Mouse (Mus musculus) gastrocnemius, adult 2 months (tissue): Measurements from ENCODE around the gene Trp53rka. TPM values are rescaled to one million over a fixed set of nuclear protein-coding genes. Genes with fewer than 3 reads are reported as not detected.

Source experiments
- DNase-seq: peaks from one replicate; pipeline ENCODE4 v3.0.0; 2022
- H3K27ac ChIP-seq: fragments of 200-600 bp; 2 replicates; pipeline ENCODE4 v1.8.1; 2022; ENCODE audit warnings: mild to moderate bottlenecking
- H3K4me3 ChIP-seq: fragments of 200-600 bp; 2 replicates; pipeline ENCODE4 v1.8.1; 2022; ENCODE audit warnings: mild to moderate bottlenecking, moderate library complexity
- CTCF ChIP-seq: fragments of 200-600 bp; IDR thresholded peaks from 2 replicates; pipeline ENCODE4 v1.8.1; 2022; ENCODE audit warnings: antibody characterized with exemption, mild to moderate bottlenecking, moderate library complexity
- intact Hi-C: fragments of 180-260 bp; cut with DNase I; formaldehyde crosslinking; loops from one replicate; pipeline ENCODE4 v1.15.1; 2025
- total RNA-seq, 2 experiments: library from RNA; stranded (reverse); gene quantifications; 2 replicates each; pipeline ENCODE4 v1.2.3; 2021

Trp53rka gene
- total RNA-seq, 2 experiments from 2014 or later, result 10.7 to 11.6 TPM

DNA sequence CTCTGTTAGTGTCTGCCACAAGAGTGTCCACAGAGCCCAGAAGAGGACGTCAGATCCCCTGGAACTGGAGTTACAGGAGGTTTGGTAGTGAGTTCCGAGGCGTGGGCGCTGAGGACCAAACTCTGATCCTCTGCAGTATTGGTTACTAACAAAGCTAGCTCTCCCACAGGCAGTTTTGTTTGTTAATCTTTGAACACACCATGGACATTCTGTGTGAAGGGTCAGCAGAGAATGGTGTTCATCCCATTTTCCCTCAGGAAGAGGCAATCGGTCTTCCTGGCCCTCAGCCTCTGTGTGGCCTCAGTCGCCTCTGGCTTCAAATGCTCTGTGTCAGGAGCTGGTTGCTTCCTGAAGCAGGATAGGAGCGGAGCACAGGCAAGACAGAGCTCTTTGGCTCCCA is 17.7 kb downstream of the Trp53rka start:
- intact Hi-C loops, result no loop called here
- DNase-seq, result no peak
- H3K27ac ChIP-seq, result no peak overlapping the region
- H3K4me3 ChIP-seq, result no peak overlapping the region
- no peak for TF ChIP-seq CTCF

DNA sequence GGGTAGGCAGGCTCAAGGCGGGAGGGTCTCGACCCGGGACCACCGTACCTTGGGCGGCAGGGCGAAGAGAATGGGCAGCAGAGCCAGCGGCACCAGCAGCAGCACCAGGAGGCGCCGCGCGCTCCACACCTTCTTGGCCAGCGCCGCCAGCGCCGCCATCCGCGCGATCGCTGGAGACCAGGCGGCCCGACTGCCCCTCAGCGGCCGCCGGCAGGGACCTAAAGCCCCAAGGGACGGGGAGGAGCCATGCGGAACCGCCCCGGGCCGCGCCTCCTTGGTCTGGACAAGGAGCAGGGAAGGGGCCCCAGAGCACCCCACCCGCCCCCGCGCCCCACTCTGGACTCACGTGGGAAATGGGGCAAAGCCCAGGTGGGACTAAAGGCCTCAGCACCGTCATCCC is 20.1 kb downstream of the Trp53rka start, which contains the start of gene Slc13a3:
TSS of gene Slc13a3 (minus strand) at position 228 of the 400 bp plus-strand sequence.
- DNase-seq, result no peak
- intact Hi-C loops, result no loop called here
- TF ChIP-seq CTCF, result no peak
- Histone ChIP-seq H3K27ac (no peak within 1 kb of the TSS), H3K4me3 (no peak within 1 kb of the TSS)

DNA sequence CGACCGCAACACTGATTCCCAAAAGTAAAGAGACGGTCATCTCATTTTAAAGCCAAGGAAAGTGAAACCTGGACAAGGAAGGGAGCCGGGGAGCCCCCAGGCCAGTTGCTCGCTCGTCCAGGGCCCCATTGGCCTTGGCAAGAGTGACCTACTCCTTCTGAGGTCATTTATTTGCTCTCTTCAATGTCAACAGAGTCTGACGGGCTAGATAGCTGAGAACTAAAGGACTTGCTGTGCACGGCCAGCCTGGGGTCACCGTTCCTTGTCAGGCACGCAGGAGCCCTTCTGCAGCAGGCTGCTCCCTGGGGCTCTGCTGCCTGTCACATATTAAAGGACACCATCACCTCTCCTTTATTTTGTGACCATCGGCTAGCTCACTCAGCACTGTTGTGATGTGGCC is 21.2 kb downstream of the Trp53rka start:
- no peak for TF ChIP-seq CTCF
- no peak overlapping the region for H3K27ac ChIP-seq
- intact Hi-C loops, result no loop called here
- H3K4me3 ChIP-seq, result no peak overlapping the region
- no peak for DNase-seq

DNA sequence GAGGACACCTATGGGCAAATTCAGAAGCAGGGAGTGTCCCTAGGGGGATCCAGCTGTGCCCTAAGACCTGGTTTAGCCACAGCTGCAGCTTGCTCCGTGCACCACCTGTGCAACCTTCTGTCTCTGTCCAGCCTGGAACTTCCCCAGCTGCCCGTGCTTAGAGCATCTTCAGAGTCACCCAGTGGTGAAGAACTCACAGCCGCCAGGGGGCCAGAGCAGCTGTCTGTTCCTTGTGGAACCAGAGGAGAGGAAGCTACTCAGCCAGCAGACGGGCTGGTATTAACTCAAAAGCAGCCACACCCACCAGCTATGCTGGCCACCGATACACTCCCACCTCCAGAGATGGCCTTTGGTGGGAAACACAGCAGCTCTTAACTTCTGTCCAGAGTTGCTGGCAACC is 23.0 kb downstream of the Trp53rka start:
- peak; percentile 37 for DNase-seq
- no peak overlapping the region for H3K27ac ChIP-seq
- intact Hi-C loops, result no loop called here
- peak; percentile 8; the same call in 1 of the 2 replicates for TF ChIP-seq CTCF
- H3K4me3 ChIP-seq, result no peak overlapping the region

DNA sequence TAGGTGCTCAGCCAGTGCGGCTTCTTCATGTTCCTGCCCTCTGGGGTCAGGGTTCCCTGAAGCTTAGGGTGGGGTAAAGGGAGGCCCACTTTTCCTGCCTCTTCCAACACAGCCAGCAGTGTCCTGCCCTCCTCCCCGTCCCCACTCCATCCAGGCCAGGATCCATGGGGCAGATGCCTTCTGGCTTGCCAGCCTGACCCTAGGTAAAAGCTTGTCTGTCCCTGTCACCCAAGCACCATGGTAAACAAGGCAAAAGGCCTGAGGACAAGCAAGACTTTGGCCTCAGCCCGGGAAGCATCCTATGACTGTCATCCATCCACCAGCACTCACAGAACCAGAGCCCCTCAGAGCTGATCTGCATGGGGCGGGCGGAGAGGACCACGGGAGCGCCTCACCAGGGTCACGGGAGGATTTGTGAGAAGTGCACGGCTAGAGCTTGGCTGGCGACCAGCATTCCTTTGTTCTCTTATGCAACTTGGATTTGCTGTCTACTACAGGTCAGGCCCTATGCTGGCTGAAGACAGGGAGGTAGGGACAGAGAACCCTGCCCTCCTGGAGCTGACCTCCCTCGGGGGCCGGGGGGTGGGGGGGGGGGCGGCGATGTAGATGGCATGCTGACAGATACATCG is 25.2 kb downstream of the Trp53rka start:
- no peak overlapping the region for H3K4me3 ChIP-seq
- TF ChIP-seq CTCF, result no peak
- no peak for DNase-seq
- no peak overlapping the region for H3K27ac ChIP-seq
- intact Hi-C loops, result no loop called here

DNA sequence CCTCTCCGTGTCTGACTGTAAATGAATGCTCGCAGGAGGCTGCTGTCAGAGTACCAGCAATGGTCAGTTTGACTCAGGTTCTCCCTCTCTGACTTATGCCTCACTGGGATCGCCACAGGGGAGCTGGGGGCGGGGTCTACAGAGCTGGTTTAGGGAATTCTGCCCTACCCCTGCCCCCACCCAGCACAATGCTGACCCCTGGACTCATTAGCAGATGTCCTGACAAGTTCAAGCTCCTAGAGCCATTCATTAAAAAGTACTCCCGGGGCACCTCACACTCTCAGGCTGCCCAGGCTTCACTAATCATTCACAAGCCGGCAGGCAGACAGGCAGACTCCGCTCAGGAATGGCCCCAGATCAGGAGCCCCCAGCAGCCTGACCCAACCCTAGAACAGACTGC is 33.5 kb downstream of the Trp53rka start:
- Histone ChIP-seq H3K4me3 (no peak overlapping the region), H3K27ac (no peak overlapping the region)
- no peak for DNase-seq
- no peak for TF ChIP-seq CTCF
- intact Hi-C loops, result no loop called here

DNA sequence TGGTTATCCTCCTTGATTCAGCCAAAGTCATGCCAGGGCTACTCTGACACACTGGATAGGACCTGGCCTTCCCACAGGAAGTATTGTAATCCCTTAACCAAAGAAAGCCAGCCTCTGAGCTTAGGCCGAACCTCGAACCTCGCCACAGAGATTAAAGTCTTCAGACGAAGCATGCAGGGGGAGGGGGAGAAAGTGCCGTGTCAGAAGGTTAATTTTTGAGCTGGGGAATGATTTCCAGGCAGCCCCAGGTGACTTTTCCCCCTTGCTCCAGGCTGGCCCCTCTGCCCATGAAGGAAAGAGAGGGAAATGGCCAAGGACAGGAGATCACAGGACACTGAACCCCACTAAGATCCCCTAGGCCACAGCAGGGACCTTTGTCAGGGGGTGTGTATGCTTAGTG is 34.9 kb downstream of the Trp53rka start:
- no peak for DNase-seq
- intact Hi-C loops, result no loop called here
- Histone ChIP-seq H3K27ac (no peak overlapping the region), H3K4me3 (no peak overlapping the region)
- no peak for TF ChIP-seq CTCF

DNA sequence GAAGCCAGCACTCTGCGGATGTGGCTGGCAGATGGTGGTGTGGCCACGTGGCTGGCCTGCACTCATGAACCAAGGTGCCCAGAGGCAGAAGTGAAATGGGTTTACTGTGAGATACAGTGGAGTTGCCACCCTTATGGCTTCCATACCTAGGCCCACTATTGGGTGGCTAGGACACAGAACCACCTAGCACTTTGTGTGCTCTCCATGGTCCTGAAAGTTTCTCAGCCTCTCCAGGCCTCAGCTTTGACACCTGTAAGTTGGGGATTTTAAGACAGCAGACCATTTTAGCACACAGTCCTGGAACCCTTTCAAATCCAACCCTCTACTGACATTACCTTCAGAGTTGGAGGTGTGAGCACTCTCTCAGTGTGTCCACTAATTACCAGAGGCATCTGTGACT is 36.4 kb downstream of the Trp53rka start:
- TF ChIP-seq CTCF, result no peak
- Histone ChIP-seq H3K27ac (no peak overlapping the region), H3K4me3 (no peak overlapping the region)

DNA sequence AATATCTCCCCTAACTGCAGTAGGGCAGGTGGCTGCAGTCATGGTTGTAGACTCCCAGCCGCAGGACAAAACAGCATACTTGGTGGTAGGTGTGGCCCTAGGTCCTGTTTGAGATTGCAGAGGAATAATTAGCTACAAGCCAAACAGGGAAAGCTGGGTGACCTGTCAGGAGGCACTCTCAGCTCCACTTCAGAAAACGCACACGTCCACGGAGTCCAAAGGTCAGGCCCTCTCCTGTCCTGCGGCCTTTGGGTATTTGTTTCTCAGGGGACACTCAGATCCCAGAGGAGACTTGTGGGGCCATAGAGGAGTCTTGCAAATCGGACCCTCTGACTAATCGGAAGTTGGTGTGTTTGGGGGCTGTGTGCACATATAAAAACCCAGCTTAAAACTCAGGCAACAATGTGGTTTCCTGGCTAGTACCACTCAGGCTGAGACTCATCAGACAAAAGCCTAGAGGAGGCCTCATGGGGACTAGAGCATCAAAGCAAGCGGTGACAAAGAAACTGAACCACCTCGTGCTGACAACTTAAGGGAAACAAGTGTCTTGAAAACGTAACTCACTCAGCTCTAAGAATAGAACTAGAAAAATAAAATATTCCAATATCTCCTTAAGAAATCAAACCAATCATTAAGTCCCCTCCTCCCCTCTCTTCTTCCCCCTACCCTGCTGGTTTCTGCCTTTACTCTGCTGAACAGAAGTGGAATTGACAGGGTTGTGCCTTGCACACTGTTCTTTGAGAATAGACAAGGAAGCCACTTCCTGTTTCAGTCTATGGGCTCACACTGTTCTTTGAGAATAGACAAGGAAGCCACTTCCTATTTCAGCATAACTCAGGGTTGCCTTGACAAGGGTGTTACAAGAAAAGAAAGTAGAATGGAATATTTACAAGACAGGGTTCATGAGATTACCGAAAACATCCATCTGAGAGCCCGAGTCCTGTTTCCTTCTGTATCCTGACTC is 40.1 kb downstream of the Trp53rka start:
- DNase-seq, result no peak
- no peak for TF ChIP-seq CTCF
- intact Hi-C loops, result no loop called here

More for the DNA sequence above, 36.4 kb downstream of the Trp53rka start:
- intact Hi-C loops, result no loop called here
- DNase-seq, result no peak

DNA sequence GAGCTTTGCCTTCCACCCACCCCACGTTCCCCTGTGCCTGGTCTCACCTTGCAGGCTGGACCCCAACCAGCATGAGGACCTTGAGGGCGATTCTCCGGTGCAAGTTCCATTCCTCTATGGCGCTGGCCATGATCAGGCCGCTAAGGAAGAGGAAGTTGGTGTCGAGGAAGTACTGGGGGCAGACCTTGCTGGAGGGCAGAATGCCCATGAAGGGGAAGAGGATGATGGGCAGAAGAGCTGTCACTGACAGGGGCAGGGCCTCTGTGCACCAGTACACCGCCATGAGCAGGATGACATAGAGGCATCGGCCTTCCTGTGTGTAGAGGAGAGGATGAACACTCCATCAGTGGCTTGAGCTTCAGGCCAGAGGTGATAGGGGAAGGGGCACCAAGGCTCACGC is 44.6 kb downstream of the Trp53rka start:
- no peak for TF ChIP-seq CTCF
- intact Hi-C loops, result no loop called here
- Histone ChIP-seq H3K4me3 (no peak overlapping the region), H3K27ac (no peak overlapping the region)
- DNase-seq, result no peak

More for the DNA sequence above, 40.1 kb downstream of the Trp53rka start:
- Histone ChIP-seq H3K4me3 (no peak overlapping the region), H3K27ac (no peak overlapping the region)

DNA sequence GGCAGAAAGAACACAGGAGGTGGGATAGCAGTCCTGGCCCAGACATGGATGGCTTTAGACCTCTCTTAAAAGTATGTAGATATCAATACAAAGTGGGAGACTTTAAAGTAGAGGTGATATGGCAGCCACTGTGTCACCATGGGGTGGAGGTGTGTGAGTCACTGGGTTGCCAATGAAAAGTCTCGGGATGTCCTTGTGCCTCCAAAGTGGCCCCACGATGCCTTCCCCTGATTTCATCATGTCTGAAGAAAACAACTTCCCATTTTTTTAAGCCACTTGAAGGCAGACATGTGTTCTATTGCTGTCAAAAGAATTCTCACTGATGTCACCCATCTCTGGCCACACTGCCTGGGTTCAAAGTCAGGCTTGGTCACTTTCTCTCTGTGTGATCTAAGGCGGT is 48.3 kb downstream of the Trp53rka start:
- Histone ChIP-seq H3K27ac (no peak overlapping the region), H3K4me3 (no peak overlapping the region)
- intact Hi-C loops, result no loop called here
- TF ChIP-seq CTCF, result no peak
- DNase-seq, result no peak

DNA sequence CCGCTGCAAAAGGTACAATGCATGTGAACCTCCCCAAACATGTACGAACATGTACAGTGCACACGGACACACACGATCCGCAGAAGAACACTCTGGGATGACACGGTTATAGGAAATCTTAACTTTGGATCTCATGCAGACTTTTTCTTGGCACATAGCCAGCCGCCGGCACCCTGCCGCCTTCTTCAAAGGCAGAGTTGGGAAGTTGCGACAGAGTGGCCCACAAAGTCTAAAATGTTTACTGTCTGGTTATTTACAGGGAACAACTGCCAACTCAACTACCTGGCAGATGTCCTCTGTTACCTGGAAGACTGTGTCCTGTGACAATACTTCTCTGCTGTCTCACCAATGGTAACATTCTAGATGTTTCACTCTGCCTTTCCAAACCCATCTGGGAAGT is 50.1 kb downstream of the Trp53rka start:
- Histone ChIP-seq H3K27ac (no peak overlapping the region), H3K4me3 (no peak overlapping the region)
- TF ChIP-seq CTCF, result no peak
- intact Hi-C loops, result no loop called here
- DNase-seq, result no peak

DNA sequence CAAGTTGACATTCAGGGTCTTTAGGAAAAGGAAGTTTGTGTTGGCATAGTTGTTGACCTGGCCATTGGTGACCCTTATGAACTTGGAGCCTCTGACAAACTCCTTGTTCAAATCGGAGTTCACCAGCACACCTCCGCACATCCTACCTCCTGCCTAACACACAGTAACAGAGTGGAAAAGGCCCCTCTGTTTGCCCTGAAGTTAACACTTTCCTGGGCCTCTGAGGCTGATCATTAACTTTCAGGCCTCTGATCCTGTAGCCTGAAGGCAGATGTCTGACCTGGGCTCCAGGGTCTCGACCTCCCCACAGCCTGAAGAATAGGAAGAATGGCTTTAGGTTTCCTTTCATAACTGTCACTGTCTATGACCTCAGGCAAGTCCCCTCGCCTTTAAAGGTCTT is 51.5 kb downstream of the Trp53rka start:
- no peak for DNase-seq
- no peak for TF ChIP-seq CTCF
- H3K27ac ChIP-seq, result no peak overlapping the region
- no peak overlapping the region for H3K4me3 ChIP-seq
- intact Hi-C loops, result no loop called here

Other genes starting within 250 kb of the Trp53rka start
- 10 to 100 TPM; 19.6 to 20.6 TPM for gene Slc35c2, start 205.5 kb downstream of the Trp53rka start, total RNA-seq
- gene Elmo2, start 166.8 kb downstream of the Trp53rka start, total RNA-seq, result 10 to 100 TPM; 12.8 to 15.0 TPM
- gene Zfp663, start 124.6 kb downstream of the Trp53rka start, total RNA-seq, result not detected
- gene Zfp334, start 105.1 kb downstream of the Trp53rka start, total RNA-seq, result 1 to 10 TPM; 2.3 TPM
- under 1 TPM in 1 of 2 experiments, not detected in 1; 0.11 TPM for gene Ocstamp, start 92.9 kb downstream of the Trp53rka start, total RNA-seq
- under 1 TPM in 1 of 2 experiments, not detected in 1; 0.08 TPM for gene Slc13a3, start 20.1 kb downstream of the Trp53rka start, total RNA-seq
- 1 to 10 TPM in 1 of 2 experiments, under 1 TPM in 1; 0.89 to 1.6 TPM for gene Slc2a10, start 10.5 kb upstream of the Trp53rka start, total RNA-seq
- 1 to 10 TPM; 3.0 to 5.8 TPM for gene Eya2, start 101.7 kb upstream of the Trp53rka start, total RNA-seq